Mouse (Mus musculus) kidney, adult 18-20 months (tissue): ENCODE results near the gene Fam207a.
A peak's percentile ranks its signal among the peaks of the same experiment; 100 is the strongest.

Experiments used
- DNase-seq: peaks from one replicate; pipeline ENCODE4 v3.0.0; 2021

The Fam207a gene

DNA sequence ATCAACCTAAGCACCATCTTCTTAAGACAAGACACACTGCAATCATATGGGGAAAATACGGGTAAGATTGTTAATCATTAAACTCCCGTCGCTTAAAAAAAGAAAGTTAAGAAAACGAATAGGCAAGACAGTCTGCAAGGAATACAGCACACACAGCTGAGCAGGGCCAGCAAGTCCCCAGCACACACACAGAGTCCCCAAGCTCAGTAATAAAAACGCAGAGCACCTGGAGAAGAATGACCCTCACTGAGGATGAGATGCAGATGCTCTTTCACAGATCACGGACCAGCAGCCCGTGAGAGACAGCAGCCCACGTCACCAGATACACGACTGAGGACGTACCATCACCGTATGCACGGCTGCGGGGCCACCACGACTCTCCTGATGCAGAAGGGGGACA, 14.9 kb downstream of the Fam207a start:
- DNase-seq, result no peak

- DNase-seq, result no peak
These were observed 17.3 kb downstream of the Fam207a start for GRCm38 (mm10) chr10:77498254-77498653.

DNA sequence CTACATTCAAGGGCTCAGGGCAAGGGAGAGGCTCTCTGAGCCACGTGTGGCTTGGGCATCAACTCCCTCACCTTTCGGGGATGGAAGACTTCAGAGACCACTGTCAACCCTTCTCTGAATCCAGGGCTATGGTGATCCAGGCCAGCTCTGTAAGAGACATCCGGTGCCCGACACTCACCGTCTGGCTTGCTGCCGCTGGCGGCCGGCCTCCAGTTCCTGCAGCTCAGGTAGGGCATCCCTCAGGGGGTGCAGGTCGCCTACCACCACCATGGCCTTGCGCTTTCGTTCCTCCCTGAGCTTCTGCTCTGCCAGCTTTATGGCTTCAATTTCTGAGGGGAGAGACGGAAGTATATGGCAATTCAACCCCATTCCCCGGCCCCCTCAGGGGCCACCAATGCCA, 18.4 kb downstream of the Fam207a start:
- no peak for DNase-seq

GRCm38 (mm10) chr10:77492885-77493284, 22.7 kb downstream of the Fam207a start:
- no peak for DNase-seq

- DNase-seq, result no peak
These were observed 24.0 kb downstream of the Fam207a start for GRCm38 (mm10) chr10:77491585-77491984.

GRCm38 (mm10) chr10:77488168-77488567, 27.4 kb downstream of the Fam207a start:
- no peak for DNase-seq

DNA sequence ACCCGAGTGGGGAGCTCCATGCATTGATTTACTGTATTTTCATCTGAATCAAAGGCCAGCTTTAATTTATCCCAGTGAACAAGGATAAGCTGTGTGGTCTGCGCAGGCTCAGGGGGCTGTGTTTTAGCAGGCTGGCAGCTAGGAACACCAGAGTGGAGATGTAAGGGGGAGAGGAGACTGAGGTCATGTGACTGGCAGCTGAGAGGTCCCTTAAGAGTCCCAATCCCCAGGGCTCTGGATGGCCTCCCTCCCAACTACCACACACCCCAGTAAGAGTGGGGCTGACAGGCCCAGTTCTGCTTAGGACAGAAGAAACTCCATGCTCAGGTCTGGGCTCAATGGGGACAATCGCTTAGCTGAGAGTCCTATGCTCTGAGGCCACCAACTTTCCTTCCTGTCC, 29.8 kb downstream of the Fam207a start:
- DNase-seq, result no peak

DNA sequence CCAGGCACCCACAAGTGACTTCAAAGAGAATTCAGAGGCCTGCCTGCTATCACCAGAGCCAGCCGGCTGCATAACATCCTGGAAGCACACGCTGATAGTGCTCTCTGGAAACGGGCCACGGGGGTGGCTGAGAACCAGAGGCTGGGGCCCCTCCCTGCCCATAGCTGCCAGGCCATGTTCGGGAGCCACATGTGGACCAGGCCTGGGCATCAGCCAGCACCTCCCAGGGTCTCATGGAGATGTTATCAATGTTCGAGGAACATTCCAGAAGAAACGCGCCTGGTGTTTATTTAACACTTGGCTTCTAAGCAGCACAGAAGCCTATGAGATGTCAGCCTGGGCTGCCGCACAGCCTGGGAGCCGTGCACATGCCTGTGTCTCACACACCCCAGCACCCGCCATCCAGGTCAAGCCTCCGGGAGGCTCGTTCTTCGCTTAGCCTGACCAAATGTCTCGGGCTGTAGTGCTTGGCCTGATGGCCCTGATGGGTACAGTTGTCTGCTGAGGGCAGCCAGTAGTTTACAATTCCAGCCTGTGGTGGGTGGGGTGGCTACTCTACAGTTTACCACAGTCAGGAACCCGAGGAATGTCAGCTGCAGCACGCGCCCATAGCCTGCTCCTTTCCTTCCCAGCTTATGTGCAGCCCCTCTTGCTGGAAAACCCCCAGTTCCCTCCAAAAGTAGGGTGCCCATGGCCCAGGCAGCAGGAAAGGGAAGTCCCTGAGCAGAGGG, 31.2 kb downstream of the Fam207a start:
- DNase-seq, result peak; percentile 63

DNA sequence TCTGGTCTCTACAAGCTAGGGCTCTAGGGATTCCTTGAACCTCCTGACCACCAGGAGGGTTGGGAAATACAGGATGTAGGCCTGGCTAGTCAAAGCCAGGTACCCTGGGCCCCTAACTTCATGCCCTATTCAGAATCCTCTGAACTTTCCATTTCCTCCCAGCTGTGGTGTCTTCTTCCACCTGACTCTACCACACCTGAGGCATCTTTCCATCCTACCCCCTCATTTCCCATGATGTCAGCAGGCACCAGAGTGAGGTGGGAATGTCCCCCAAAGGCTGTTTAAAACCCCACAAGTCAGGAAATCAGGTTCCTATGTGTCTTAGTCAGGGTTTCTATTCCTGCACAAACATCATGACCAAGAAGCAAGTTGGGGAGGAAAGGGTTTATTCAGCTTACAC, 33.8 kb downstream of the Fam207a start:
- no peak for DNase-seq

- no peak for DNase-seq
These were observed 35.6 kb downstream of the Fam207a start for GRCm38 (mm10) chr10:77479972-77480371.

DNA sequence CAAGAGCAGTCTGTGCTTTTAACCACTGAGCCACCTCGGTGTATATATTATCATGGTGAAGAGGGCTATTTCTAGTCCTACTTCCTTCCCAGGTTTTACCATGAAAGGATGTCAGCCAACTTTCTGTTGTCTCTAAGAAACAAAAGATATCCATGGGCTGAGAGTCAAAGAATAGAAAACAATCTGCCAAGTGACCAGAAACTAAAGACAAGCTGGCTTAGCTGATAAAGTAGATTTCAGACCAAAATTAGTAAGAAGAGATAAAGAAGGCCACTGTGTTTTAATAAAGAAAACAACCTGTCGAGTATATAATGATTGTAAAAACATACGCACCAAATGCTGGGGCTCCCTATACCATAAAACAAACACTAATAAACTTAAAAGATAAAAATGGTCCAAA, 38.7 kb downstream of the Fam207a start:
- no peak for DNase-seq

GRCm38 (mm10) chr10:77472188-77472587, 43.4 kb downstream of the Fam207a start:
- DNase-seq, result no peak

- no peak for DNase-seq
These were observed 44.1 kb downstream of the Fam207a start for GRCm38 (mm10) chr10:77471512-77471911.

- DNase-seq, result no peak
These were observed 44.8 kb downstream of the Fam207a start for GRCm38 (mm10) chr10:77470763-77471162.

DNA sequence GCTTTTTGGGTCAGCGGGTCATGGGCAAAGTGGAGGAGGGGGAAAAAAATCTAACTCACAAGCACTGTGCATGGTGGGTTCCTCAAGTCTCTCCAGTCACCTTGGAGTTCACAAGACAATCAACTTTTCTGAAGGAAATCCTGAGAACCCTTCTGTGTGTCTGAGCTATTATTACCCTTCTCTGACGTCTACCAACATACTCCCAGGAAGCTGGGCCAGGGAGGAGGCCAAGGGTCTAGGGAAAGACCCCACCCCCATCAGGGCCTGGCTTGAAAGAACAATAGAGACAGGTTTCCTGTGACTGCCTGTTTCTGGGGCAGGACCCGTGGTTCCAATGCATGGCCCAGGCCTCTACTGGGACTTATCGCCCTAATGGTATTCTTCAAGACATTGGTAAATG, 46.9 kb downstream of the Fam207a start:
- DNase-seq, result no peak

- no peak for DNase-seq
These were observed 48.2 kb downstream of the Fam207a start for GRCm38 (mm10) chr10:77467407-77467806.

DNA sequence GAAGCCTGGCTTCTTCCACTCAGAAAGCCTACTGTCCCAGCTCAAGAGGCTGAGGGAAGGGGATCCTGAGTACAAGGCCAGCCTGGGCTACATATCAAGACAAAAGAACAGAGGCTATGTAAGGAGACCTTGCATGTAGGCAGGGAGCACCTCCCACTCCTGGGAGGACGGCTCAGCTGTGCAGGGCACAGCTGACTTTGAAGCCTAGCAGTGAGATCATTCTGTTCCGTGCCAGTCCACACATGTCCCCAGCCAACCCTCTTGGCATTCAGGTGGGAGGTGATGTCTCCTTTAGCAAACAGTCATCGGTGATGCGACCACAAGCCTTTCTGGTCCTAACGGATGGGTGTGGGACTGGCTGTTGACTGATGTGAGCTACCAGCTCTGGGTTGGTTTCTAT, 49.7 kb downstream of the Fam207a start:
- no peak for DNase-seq

DNA sequence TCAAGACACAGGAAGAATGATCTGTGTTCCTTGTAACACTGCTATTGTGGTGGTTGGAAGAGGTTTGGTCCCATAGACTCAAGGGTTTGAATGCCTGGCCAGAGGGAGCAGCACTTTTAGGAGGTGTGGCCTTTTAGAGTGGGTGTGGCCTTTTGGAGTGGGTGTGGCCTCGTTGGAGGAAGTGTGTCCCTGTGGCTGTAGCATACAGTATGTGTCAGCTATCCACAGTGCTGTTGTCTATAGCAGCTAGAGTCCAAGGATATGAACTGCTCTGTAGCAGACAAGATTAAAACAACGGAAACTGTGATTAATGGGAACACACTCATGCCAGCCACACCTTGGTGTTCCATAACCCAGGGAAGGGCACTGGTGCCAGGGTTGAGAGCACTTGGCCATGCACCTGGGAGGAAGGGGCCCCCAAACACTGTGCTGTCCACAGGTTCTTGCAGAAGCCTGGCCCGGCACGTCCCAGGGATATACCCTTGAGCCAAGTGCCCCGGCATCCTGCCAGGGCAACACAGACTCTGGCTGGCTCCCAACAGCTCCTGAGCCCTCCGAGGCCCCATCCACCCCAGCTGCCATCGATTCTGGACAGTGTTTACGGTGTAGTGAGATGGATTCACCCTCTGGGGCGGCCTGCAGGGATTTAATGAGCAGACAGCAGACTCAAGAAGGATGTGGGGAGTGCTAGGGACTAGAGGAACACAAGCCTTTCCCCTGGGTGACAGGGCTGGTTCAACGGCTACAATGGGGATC, 51.2 kb downstream of the Fam207a start:
- no peak for DNase-seq

DNA sequence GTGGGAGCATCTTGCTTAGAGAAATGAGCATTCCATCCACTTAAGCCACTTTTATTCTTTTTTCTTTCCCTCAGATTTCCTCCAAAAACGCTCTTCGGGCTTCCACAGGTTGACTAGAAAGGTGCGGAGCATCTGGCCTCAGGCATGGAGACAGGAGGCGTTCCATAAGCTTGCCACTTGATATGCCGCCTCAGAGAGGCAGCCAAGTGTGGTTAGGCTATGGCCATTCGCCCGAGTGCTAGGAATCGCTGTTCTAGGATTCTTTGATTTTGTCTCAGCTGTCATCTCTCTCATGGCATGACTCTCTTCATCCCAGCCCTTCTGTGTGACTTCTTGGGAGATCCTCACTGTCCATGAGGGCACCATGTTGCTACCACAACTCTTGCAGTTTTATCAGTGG, 54.4 kb downstream of the Fam207a start:
- DNase-seq, result no peak

- DNase-seq, result no peak
These were observed 57.9 kb downstream of the Fam207a start for GRCm38 (mm10) chr10:77457701-77458100.

DNA sequence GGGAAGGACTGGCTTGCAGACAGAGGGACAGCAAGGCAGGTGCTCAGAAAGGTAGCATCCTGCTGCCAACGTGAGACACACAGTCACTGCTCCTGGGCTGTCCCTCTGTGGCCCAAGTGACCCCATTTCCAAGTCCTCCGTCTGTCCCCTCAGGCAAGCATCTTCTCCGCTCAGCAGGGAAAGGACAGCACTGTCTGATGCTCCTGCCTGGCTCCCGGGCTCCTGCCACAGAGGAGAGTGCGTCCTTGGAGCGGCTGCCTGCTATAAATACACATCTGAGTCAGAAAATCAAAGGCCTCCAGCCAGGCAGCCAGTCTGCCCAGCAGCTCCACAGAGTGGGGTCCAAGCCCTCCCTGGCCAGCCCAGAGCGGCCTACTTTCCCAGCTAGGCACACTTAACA, 59.1 kb downstream of the Fam207a start:
- no peak for DNase-seq

- no peak for DNase-seq
These were observed 60.2 kb downstream of the Fam207a start for GRCm38 (mm10) chr10:77455251-77456010.

- no peak for DNase-seq
These were observed 60.8 kb downstream of the Fam207a start for GRCm38 (mm10) chr10:77454795-77455194.

- no peak for DNase-seq
These were observed 63.8 kb downstream of the Fam207a start for GRCm38 (mm10) chr10:77451822-77452221.
